Mouse (Mus musculus) MEL (cell line): ENCODE results near the gene Ssmem1. TPM values are rescaled to one million over a fixed set of nuclear protein-coding genes. Genes with fewer than 3 reads are reported as not detected.

Source experiments
- DNase-seq: peaks from one replicate; pipeline ENCODE4 v3.0.0; 2011; ENCODE audit warnings: low read depth, low spot score
- H3K27ac ChIP-seq: 2 replicates; pipeline ENCODE4 v1.5.1; 2012; ENCODE audit warnings: low read depth, mild to moderate bottlenecking, control low read depth, low read length, moderate library complexity; ENCODE audit not compliant: control insufficient read depth
- H3K27me3 ChIP-seq, 2 experiments: fragments of 150-350 bp in 1 of 2; sonication (generic) in 1 of 2; 2 replicates each; pipeline ENCODE4 v1.6.1; 2012; ENCODE audit warnings: low read length in 2 of 2, mild to moderate bottlenecking in 2 of 2, improper control_type of control experiment in 1 of 2, moderate library complexity in 1 of 2; ENCODE audit not compliant: insufficient read depth in 2 of 2, control insufficient read depth in 1 of 2
- H3K36me3 ChIP-seq, 2 experiments: 2 replicates each; pipeline ENCODE4 v1.6.1; 2012 to 2014; ENCODE audit warnings: low read length in 2 of 2, improper control_type of control experiment in 1 of 2, inconsistent platforms in 1 of 2, mild to moderate bottlenecking in 1 of 2; ENCODE audit not compliant: insufficient read depth in 2 of 2, control insufficient read depth in 1 of 2
- H3K4me1 ChIP-seq, 2 experiments: fragments of 150-350 bp in 1 of 2; sonication (generic) in 1 of 2; 2 replicates each; pipeline ENCODE4 v1.6.1; 2012; ENCODE audit warnings: low read length in 2 of 2, improper control_type of control experiment in 1 of 2, mild to moderate bottlenecking in 1 of 2; ENCODE audit not compliant: insufficient read depth in 2 of 2, control insufficient read depth in 1 of 2
- H3K4me3 ChIP-seq, 2 experiments: fragments of 150-350 bp in 1 of 2; sonication (generic) in 1 of 2; 2 replicates each; pipeline ENCODE4 v1.5.1; 2012; ENCODE audit warnings: low read depth in 2 of 2, low read length in 2 of 2, mild to moderate bottlenecking in 2 of 2, moderate library complexity in 2 of 2, control low read depth in 1 of 2, improper control_type of control experiment in 1 of 2; ENCODE audit not compliant: control insufficient read depth in 1 of 2, insufficient read depth in 1 of 2
- H3K79me2 ChIP-seq: 2 replicates; pipeline ENCODE4 v1.6.1; 2012; ENCODE audit warnings: mild to moderate bottlenecking, low read length, moderate library complexity; ENCODE audit not compliant: control insufficient read depth, poor library complexity, insufficient read depth
- H3K9ac ChIP-seq: 2 replicates; pipeline ENCODE4 v1.6.1; 2012; ENCODE audit warnings: low read depth, mild to moderate bottlenecking, control low read depth, low read length, moderate library complexity; ENCODE audit not compliant: control insufficient read depth, poor library complexity, severe bottlenecking
- H3K9me3 ChIP-seq: fragments of 150-350 bp; sonication (generic); replicated peaks from 2 replicates; pipeline ENCODE4 v1.6.1; 2012; ENCODE audit warnings: mild to moderate bottlenecking, low read length, improper control_type of control experiment, moderate library complexity; ENCODE audit not compliant: insufficient read depth
- CHD1 ChIP-seq: IDR thresholded peaks from 2 replicates; pipeline ENCODE4 v1.6.1; 2012; ENCODE audit warnings: low read depth, mild to moderate bottlenecking, inconsistent platforms, low read length, improper control_type of control experiment
- ETS1 ChIP-seq: IDR thresholded peaks from 2 replicates; pipeline ENCODE4 v1.6.1; 2012; ENCODE audit warnings: low read depth, mild to moderate bottlenecking, inconsistent platforms, low read length, improper control_type of control experiment, moderate library complexity
- GABPA ChIP-seq: IDR thresholded peaks from 2 replicates; pipeline ENCODE4 v1.6.1; 2012; ENCODE audit warnings: low read depth, mild to moderate bottlenecking, inconsistent platforms, low read length, improper control_type of control experiment, moderate library complexity
- HCFC1 ChIP-seq: IDR thresholded peaks from 2 replicates; pipeline ENCODE4 v1.6.1; 2012; ENCODE audit warnings: low read depth, mild to moderate bottlenecking, inconsistent platforms, low read length, improper control_type of control experiment, moderate library complexity
- JUND ChIP-seq: IDR thresholded peaks from 2 replicates; pipeline ENCODE4 v1.6.1; 2011; ENCODE audit warnings: low read depth, mild to moderate bottlenecking, improper control_type of control experiment, low read length
- KAT2A ChIP-seq: conservative IDR thresholded peaks from 2 replicates; pipeline ENCODE4 v1.6.1; 2012; ENCODE audit warnings: low read depth, low read length, improper control_type of control experiment, inconsistent platforms
- MAFK ChIP-seq: IDR thresholded peaks from 2 replicates; pipeline ENCODE4 v1.6.1; 2011; ENCODE audit warnings: low read depth, mild to moderate bottlenecking, low read length, improper control_type of control experiment, borderline replicate concordance
- MEF2A ChIP-seq: IDR thresholded peaks from 2 replicates; pipeline ENCODE4 v1.6.1; 2014; ENCODE audit warnings: low read depth, mild to moderate bottlenecking, inconsistent platforms, low read length, improper control_type of control experiment; ENCODE audit not compliant: poor library complexity, insufficient replicate concordance, severe bottlenecking; ENCODE audit errors: extremely low read depth
- MYB ChIP-seq: IDR thresholded peaks from 2 replicates; pipeline ENCODE4 v1.6.1; 2011; ENCODE audit warnings: mild to moderate bottlenecking, low read depth, low read length, improper control_type of control experiment
- NELFE ChIP-seq: IDR thresholded peaks from 2 replicates; pipeline ENCODE4 v1.6.1; 2011; ENCODE audit warnings: low read depth, low read length, improper control_type of control experiment
- POLR2AphosphoS2 ChIP-seq: IDR thresholded peaks from 2 replicates; pipeline ENCODE4 v1.6.1; 2011; ENCODE audit warnings: low read length, improper control_type of control experiment
- POLR2AphosphoS5 ChIP-seq: IDR thresholded peaks from 2 replicates; pipeline ENCODE4 v1.6.1; 2012; ENCODE audit warnings: low read depth, borderline replicate concordance, mild to moderate bottlenecking, inconsistent platforms, low read length, moderate library complexity, mixed read lengths
- RCOR1 ChIP-seq: IDR thresholded peaks from 2 replicates; pipeline ENCODE4 v1.6.1; 2012; ENCODE audit warnings: low read depth, mild to moderate bottlenecking, inconsistent platforms, low read length, improper control_type of control experiment
- TAL1 ChIP-seq: IDR thresholded peaks from 2 replicates; pipeline ENCODE4 v1.6.1; 2012; ENCODE audit warnings: mild to moderate bottlenecking, inconsistent platforms, low read length, moderate library complexity, mixed read lengths
- TBP ChIP-seq: IDR thresholded peaks from 2 replicates; pipeline ENCODE4 v1.8.0; 2011; ENCODE audit warnings: low read depth, low read length, improper control_type of control experiment
- TCF12 ChIP-seq: IDR thresholded peaks from 2 replicates; pipeline ENCODE4 v1.6.1; 2014; ENCODE audit warnings: low read depth, mild to moderate bottlenecking, inconsistent platforms, low read length, improper control_type of control experiment, moderate library complexity
- ZKSCAN1 ChIP-seq: IDR thresholded peaks from 2 replicates; pipeline ENCODE4 v1.6.1; 2012; ENCODE audit warnings: low read depth, mild to moderate bottlenecking, inconsistent platforms, low read length, improper control_type of control experiment, moderate library complexity
- ZNF384 ChIP-seq: IDR thresholded peaks from 2 replicates; pipeline ENCODE4 v1.6.1; 2012; ENCODE audit warnings: low read depth, mild to moderate bottlenecking, inconsistent platforms, low read length, improper control_type of control experiment
- polyA plus RNA-seq, 2 experiments: library from polyadenylated mRNA; stranded (reverse) in 1 of 2; unstranded in 1 of 2; fragments of >175 nt in 1 of 2; fragments of >200 nt in 1 of 2; gene quantifications; 2 replicates each; pipeline versions ENCODE4 v1.2.1 to v1.2.4; 2012; ENCODE audit warnings: low replicate concordance in 2 of 2, low read depth in 1 of 2; ENCODE audit not compliant: insufficient read length in 2 of 2, insufficient read depth in 1 of 2, missing spikeins in 1 of 2
- total RNA-seq: library from RNA; depleted of rRNA; stranded (reverse); fragments of 300-350 nt; gene quantifications from 2 replicates; pipeline ENCODE4 v1.2.3, GENCODE M21; 2012

Ssmem1 gene
- total and polyA plus RNA-seq, 3 experiments: 0.08 to 0.13 TPM; not detected in 1

- H3K9ac ChIP-seq: no peak overlapping the region
- no peak for TF ChIP-seq TAL1
- TF ChIP-seq POLR2AphosphoS5: no peak
- no peak for TF ChIP-seq MEF2A
- TF ChIP-seq RCOR1: no peak
- TF ChIP-seq MAFK: no peak
- TF ChIP-seq TBP: no peak
- TF ChIP-seq TCF12: no peak
- no peak for TF ChIP-seq ZKSCAN1
- TF ChIP-seq KAT2A: no peak
- TF ChIP-seq HCFC1: no peak
- no peaks in the 10 kb centered on the region for H3K36me3 ChIP-seq
- DNase-seq: no peak
- no peaks in the 10 kb centered on the region for H3K4me1 ChIP-seq
- no peak overlapping the region for H3K4me3 ChIP-seq
- no peak overlapping the region for H3K27ac ChIP-seq
- no peaks in the 10 kb centered on the region for H3K79me2 ChIP-seq
- H3K9me3 ChIP-seq: no peaks in the 10 kb centered on the region
- H3K27me3 ChIP-seq: peaks cover 3 to 6% of the 10 kb centered on the region in 2 experiments; a peak in 3 of 4 replicates
Observed at GRCm38 (mm10) chr6:30542277-30542676, 32.6 kb downstream of the Ssmem1 start.

- no peaks in the 10 kb centered on the region for H3K36me3 ChIP-seq
- no peak overlapping the region for H3K27ac ChIP-seq
- no peaks in the 10 kb centered on the region for H3K79me2 ChIP-seq
- no peaks in the 10 kb centered on the region for H3K9me3 ChIP-seq
- peaks cover 5 to 6% of the 10 kb centered on the region in 2 experiments; a peak in 3 of 4 replicates for H3K27me3 ChIP-seq
- TF ChIP-seq GABPA (no peak), MYB (no peak), ETS1 (no peak), NELFE (no peak), ZNF384 (no peak)
- H3K4me3 ChIP-seq: no peak overlapping the region
- no peak overlapping the region for H3K9ac ChIP-seq
- no peaks in the 10 kb centered on the region for H3K4me1 ChIP-seq
- DNase-seq: no peak
Observed at GRCm38 (mm10) chr6:30543077-30543476, 33.4 kb downstream of the Ssmem1 start.

GRCm38 (mm10) chr6:30543851-30544250 lies 34.2 kb downstream of the Ssmem1 start:
- Histone ChIP-seq H3K4me3 (no peak overlapping the region), H3K4me1 (no peaks in the 10 kb centered on the region), H3K27ac (no peak overlapping the region), H3K79me2 (no peaks in the 10 kb centered on the region), H3K9ac (no peak overlapping the region), H3K27me3 (peaks cover 6 to 7% of the 10 kb centered on the region in 2 experiments), H3K9me3 (no peaks in the 10 kb centered on the region), H3K36me3 (no peaks in the 10 kb centered on the region)
- TF ChIP-seq TCF12: no peak
- no peak for TF ChIP-seq CHD1
- no peak for TF ChIP-seq MYB
- TF ChIP-seq POLR2AphosphoS2: no peak
- TF ChIP-seq JUND: no peak
- DNase-seq: no peak
